Mouse (Mus musculus): ENCODE measurements around the gene Adamtsl1.

DNA sequence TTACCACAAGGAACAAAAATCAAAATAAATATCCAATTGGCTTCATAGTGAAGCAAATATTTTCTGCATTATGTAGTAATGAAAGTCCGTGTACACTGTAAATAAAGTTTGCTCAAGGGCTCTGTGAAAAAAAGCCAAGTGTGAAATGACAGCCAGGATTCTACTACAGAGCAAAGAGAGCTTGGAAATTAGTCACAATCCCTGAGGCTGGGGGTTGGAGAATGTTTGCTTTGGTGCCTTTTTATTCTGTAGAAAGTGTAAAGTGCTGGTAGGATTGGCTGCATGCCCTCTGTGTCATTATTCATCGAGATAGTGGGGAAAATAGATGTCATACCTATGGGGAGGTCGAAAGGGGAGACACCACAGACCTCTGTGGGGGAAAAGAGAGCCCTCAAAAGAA lies 516.2 kb downstream of the Adamtsl1 start:
- no peak for TF ChIP-seq CTCF (IDR thresholded peaks at IDR 0.05; ENCODE audit: low read depth)
- TF ChIP-seq EP300 (IDR thresholded peaks at IDR 0.05; ENCODE audit: low read depth) = no peak

Measured in liver, postnatal 0 days (tissue).